Mouse (Mus musculus) heart, postnatal 0 days (tissue): ENCODE data around the gene Tmem150b. TPM values are rescaled to one million over a fixed set of nuclear protein-coding genes. Genes with fewer than 3 reads are reported as not detected.

Experiments
- ATAC-seq: fragments of 200-750 bp; cut with Nextera tagmentation; 2 replicates; pipeline ENCODE4 v1.8.0; 2017; ENCODE audit warnings: low read depth, moderate number of reproducible peaks, moderate library complexity; ENCODE audit not compliant: insufficient read depth
- DNase-seq: peaks from one replicate; pipeline ENCODE4 v3.0.0-alpha.2; 2016; ENCODE audit warnings: low spot score
- H3K27ac ChIP-seq: fragments of 300-500 bp; sonication (generic); 2 replicates; pipeline ENCODE4 v1.5.1; 2014; ENCODE audit warnings: low read depth, mild to moderate bottlenecking
- H3K27me3 ChIP-seq: fragments of 300-500 bp; sonication (generic); 2 replicates; pipeline ENCODE4 v1.6.1; 2014; ENCODE audit warnings: low read length, mixed read lengths; ENCODE audit not compliant: control insufficient read depth, insufficient read depth
- H3K36me3 ChIP-seq: fragments of 300-500 bp; sonication (generic); replicated peaks from 2 replicates; pipeline ENCODE4 v1.6.1; 2014; ENCODE audit warnings: low read length, mixed read lengths; ENCODE audit not compliant: control insufficient read depth, insufficient read depth
- H3K4me1 ChIP-seq: fragments of 300-500 bp; sonication (generic); 2 replicates; pipeline ENCODE4 v1.6.1; 2014; ENCODE audit warnings: antibody characterized with exemption; ENCODE audit not compliant: control insufficient read depth, insufficient read depth
- H3K4me2 ChIP-seq: fragments of 300-500 bp; sonication (generic); 2 replicates; pipeline ENCODE4 v1.6.1; 2014; ENCODE audit warnings: low read depth, mild to moderate bottlenecking, low read length, moderate library complexity
- H3K4me3 ChIP-seq: fragments of 300-500 bp; sonication (generic); 2 replicates; pipeline ENCODE4 v1.5.1; 2014; ENCODE audit warnings: low read depth, low read length
- H3K9ac ChIP-seq: fragments of 300-500 bp; sonication (generic); replicated peaks from 2 replicates; pipeline ENCODE4 v1.6.1; 2014; ENCODE audit warnings: low read depth, low read length, mixed read lengths
- H3K9me3 ChIP-seq: fragments of 300-500 bp; sonication (generic); replicated peaks from 2 replicates; pipeline ENCODE4 v1.6.1; 2016; ENCODE audit warnings: low read length; ENCODE audit not compliant: control insufficient read depth
- CTCF ChIP-seq: IDR thresholded peaks from 2 replicates; pipeline ENCODE4 v1.5.1; 2016; ENCODE audit warnings: antibody characterized with exemption, control low read depth, low read depth
- EP300 ChIP-seq: IDR thresholded peaks from 2 replicates; pipeline ENCODE4 v1.6.1; 2016; ENCODE audit warnings: antibody characterized with exemption, low read depth
- WGBS: fragments of 180-500 bp; shearing (Covaris S2); extraction: QIAGEN DNeasy Blood & Tissue Kit; methylation state at CpG from one replicate; pipeline ENCODE4 v1.1.7; 2014; 5-methylcytosine and 5-hydroxymethylcytosine counted together
- polyA plus RNA-seq: library from polyadenylated mRNA; unstranded; fragments of >200 nt; fragmentation: Nextera tagmentation; extraction: Ambion mirVana; gene quantifications from 2 replicates; pipeline ENCODE4 v1.2.1, GENCODE M21; 2015
- total RNA-seq: library from RNA; depleted of rRNA; stranded (reverse); fragments of >200 nt; gene quantifications from 2 replicates; pipeline ENCODE4 v1.2.3, GENCODE M21; 2014; ENCODE audit warnings: low replicate concordance

Tmem150b gene
- total and polyA plus RNA-seq, 2 experiments from 2014 or later, result not detected

DNA sequence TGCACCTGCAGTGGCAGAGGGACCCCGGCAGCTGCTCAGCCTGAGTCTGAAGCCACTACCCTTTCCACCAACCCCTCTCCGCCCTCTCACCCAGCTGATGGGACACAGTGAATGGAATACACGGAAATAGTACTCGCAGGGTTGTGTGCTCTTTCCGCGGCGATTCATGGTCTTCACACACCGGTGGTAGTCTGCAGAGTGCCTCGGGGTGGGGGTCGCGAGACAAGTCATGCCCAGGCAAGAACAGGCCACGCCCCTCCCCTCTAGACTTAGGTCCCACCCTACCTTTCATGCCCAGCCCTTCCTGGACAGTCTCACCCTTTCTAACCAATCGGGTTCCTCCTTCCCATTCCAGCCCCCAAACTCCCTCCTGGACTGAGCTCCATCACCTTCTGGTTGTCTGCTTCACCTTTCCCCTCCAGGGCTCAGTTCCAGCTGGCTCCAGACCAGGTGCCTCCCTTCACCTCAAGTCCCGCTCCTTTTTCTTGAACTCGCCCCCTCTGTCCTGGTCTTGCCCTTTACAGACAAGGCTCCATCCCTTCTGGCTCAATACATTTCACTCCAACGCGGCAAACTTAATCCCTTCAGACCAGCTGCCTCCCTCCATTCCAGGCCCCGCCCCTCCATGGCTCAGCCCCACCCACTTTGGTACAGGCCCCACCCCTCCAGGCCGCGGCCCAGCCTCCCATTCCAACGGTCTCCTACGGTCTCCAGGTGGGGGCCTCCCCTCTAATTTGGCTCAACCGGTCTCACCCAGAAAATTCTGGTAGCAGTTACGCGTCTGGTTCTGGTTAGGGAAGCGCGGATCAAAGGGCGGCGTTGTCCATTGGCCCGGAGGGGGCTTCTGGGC lies 27.1 kb upstream of the Tmem150b start:
- H3K36me3 ChIP-seq, result 0 out of 2 replicates have a peak, but pooled peaks cover 1% of the 10 kb centered on the region
- H3K9me3 ChIP-seq, result no peaks in the 10 kb centered on the region
- peak overlapping the region; percentile 58 for H3K4me2 ChIP-seq
- peak; percentile 21 for DNase-seq
- H3K27me3 ChIP-seq, result no peaks in the 10 kb centered on the region
- peak overlapping the region; percentile 40 for H3K4me3 ChIP-seq
- peak overlapping the region; percentile 25; the same call in 1 of the 2 replicates for H3K9ac ChIP-seq
- no peak overlapping the region for H3K27ac ChIP-seq
- WGBS, result 2% methylated on average over 30 of the region's 30 CpGs
- TF ChIP-seq EP300 (no peak), CTCF (no peak)
- ATAC-seq, result peak; percentile 75
- peaks cover 13% of the 10 kb centered on the region for H3K4me1 ChIP-seq

GRCm38 (mm10) chr7:4749169-4749568 lies 24.1 kb upstream of the Tmem150b start:
- Histone ChIP-seq H3K4me1 (peaks cover 13% of the 10 kb centered on the region), H3K4me3 (no peak overlapping the region), H3K9me3 (no peaks in the 10 kb centered on the region), H3K9ac (no peak overlapping the region), H3K4me2 (no peak overlapping the region), H3K36me3 (peaks cover 20% of the 10 kb centered on the region), H3K27ac (no peak overlapping the region), H3K27me3 (no peaks in the 10 kb centered on the region)
- no peak for ATAC-seq
- no peak for DNase-seq
- TF ChIP-seq EP300 (no peak), CTCF (no peak)
- 58% methylated on average over 2 of the region's 2 CpGs for WGBS

GRCm38 (mm10) chr7:4748321-4748720 lies 23.3 kb upstream of the Tmem150b start:
- H3K36me3 ChIP-seq, result peaks cover 28% of the 10 kb centered on the region
- no peaks in the 10 kb centered on the region for H3K27me3 ChIP-seq
- ATAC-seq (no peak), DNase-seq (no peak)
- no peak overlapping the region for H3K4me2 ChIP-seq
- 72% methylated on average over 4 of the region's 4 CpGs for WGBS
- H3K4me1 ChIP-seq, result peaks cover 14% of the 10 kb centered on the region
- TF ChIP-seq CTCF, result no peak
- no peak for TF ChIP-seq EP300
- no peak overlapping the region for H3K27ac ChIP-seq
- H3K9ac ChIP-seq, result no peak overlapping the region
- no peaks in the 10 kb centered on the region for H3K9me3 ChIP-seq
- no peak overlapping the region for H3K4me3 ChIP-seq

DNA sequence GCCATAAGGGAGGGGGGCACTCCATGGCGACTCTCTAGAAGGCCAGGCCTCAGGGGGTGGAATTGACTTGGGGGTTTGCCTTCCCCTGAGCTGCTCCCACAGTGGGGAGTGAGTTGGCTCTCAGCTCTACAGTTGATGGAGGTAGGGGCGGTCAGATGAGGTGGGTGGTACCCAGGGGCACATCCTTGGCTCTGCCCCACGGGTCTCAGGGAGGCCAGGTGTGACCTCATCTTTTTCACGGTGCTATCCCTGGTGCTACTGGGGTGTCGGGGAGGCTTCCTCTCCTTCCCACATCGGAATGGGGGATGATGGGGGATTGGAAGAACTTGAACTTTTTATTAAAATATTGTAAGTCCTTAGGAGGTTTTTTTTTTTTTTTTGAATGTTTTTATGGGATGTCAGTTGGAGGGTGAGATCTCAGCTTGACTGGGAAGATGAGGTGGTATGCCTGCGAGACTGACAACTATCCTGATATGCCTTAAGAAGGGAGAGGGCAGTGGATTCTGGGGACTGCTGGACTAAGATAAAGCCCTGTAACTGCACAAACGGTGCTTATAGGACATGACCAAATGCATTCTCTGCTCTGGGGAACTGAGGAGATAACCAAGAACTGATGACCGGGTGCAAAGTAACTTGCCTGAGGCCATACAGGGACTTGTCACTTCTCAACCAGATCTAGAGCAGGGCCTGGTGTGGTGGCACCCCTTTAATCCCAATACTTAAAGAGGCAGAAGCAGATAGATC lies 22.3 kb upstream of the Tmem150b start:
- no peak for TF ChIP-seq CTCF
- TF ChIP-seq EP300, result no peak
- H3K27me3 ChIP-seq, result no peaks in the 10 kb centered on the region
- H3K27ac ChIP-seq, result no peak overlapping the region
- ATAC-seq (no peak), DNase-seq (no peak)
- no peak overlapping the region for H3K4me3 ChIP-seq
- H3K36me3 ChIP-seq, result peaks cover 36% of the 10 kb centered on the region
- H3K4me2 ChIP-seq, result no peak overlapping the region
- H3K9me3 ChIP-seq, result no peaks in the 10 kb centered on the region
- H3K9ac ChIP-seq, result no peak overlapping the region
- peaks cover 12% of the 10 kb centered on the region for H3K4me1 ChIP-seq
- 62% methylated on average over 9 of the region's 9 CpGs for WGBS

DNA sequence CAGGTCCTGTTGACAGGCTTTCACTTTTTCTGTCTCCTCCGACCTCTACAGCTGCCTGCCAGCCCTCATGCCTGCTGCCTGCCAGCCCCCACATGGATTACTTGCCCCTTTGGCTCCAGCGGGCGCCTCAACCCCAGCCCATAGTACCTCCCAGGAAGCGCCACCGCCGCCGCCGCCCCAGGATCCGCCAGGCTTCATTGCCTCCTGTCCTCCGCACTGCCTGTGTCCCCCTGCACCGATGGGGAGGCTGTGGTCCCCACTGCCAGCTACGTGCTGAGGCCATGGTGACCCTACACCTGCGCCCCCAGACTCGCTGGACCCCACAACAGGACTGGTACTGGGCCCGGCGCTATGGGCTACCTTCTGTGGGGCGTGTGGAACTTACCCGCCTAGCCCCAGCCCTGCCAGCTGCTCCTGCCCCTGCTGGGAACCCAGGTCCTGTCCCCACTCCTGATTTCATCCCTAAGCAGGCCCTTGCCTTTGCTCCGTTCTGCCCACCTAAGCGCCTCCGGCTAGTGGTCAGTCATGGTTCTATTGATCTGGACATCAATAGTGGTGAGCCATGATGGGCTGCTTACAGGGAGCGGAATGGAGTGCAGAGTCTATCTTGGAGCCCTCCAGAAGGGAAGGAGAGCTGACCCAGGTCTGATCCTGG lies 21.4 kb upstream of the Tmem150b start:
- no peak overlapping the region for H3K4me3 ChIP-seq
- no peak overlapping the region for H3K27ac ChIP-seq
- peaks cover 7% of the 10 kb centered on the region; the same call in 1 of the 2 replicates for H3K4me1 ChIP-seq
- no peaks in the 10 kb centered on the region for H3K9me3 ChIP-seq
- ATAC-seq (no peak), DNase-seq (no peak)
- no peak overlapping the region for H3K4me2 ChIP-seq
- peaks cover 36% of the 10 kb centered on the region for H3K36me3 ChIP-seq
- no peak overlapping the region for H3K9ac ChIP-seq
- H3K27me3 ChIP-seq, result no peaks in the 10 kb centered on the region
- WGBS, result 89% methylated on average over 21 of the region's 22 CpGs
- TF ChIP-seq EP300 (no peak), CTCF (no peak)
